Mouse (Mus musculus): ENCODE results near the gene Kcnj12.

Kcnj12 gene

GRCm38 (mm10) chr11:61111472-61111871 lies 89.1 kb downstream of the Kcnj12 start:
- DNase-seq, result no peak

DNA sequence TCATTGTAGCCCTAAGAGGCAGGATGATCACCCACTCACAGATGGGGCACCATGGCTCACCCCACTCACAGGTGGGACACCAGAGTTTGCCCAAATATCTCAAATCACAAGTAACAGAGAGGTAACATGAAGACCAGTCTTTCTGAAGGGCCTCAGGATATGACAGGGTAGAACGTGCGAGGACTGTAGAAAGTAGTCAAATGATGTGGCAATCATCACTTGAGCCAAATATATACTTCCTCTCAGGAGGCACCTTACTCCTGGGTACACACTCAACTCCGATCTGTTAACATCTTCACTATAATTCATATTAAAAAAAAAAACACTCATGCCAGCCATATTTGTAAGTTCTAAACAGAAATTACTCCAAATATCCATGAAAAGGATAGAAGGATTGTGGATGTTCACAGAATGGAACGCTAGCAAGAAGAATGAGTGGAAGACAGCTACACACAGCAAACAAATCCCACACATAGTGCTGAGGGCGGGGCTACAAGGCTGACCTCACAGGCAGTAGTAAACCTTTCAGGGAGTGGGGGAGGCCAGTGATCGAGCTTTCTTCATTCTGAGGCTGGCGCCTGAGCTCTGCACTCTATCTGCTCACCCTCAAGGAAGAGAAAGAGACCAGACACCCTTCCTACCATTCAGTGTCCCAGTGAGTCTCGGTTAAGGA lies 90.1 kb downstream of the Kcnj12 start:
- DNase-seq, result no peak

- DNase-seq, result no peak
Measured at GRCm38 (mm10) chr11:61116226-61116625, 93.9 kb downstream of the Kcnj12 start.

- no peak for DNase-seq
Measured at GRCm38 (mm10) chr11:61119996-61120583, 97.7 kb downstream of the Kcnj12 start.
